Comparison of ENCODE assay signal across 7 mouse cellular contexts in the genomic region with DNA sequence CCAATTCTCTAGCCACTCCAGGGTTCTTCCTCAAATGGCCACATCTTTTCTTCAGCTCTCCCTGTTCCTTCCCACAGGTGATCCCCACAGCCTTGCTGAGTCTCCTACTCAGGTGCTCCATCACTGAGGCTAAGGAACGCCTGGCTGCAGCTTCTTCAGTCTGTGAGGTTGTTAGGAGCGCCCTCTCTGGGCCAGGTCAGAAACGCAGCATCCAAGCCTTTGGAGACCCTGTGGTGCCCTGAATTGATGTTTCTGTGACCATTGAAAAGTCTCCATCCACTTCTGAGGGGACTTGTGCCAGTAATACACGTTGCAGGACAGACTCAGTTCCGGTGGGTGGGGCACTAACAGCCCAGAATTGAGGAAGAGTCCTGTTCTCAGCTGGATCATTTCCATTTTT. TPM values are rescaled to one million over a fixed set of nuclear protein-coding genes. Genes with fewer than 3 reads are reported as not detected.
DNase-seq lines count a peak whose midpoint lies in the region; ATAC-seq and TF ChIP-seq lines count a peak whose summit lies in the region.

No protein-coding gene starts in this region.

- H3K4me1 ChIP-seq in kidney, postnatal 0 days (replicated peaks; ENCODE audit: insufficient read depth, low read length): no peaks in the 10 kb centered on the region
- no peaks in the 10 kb centered on the region; the same call in 1 of the 2 replicates for H3K4me1 ChIP-seq in kidney, embryonic 14.5 days (ENCODE audit: control insufficient read depth, insufficient read depth, low read length)
- H3K4me1 ChIP-seq in forebrain, embryonic 16.5 days (replicated peaks; ENCODE audit: control insufficient read depth, insufficient read depth, low read length): no peaks in the 10 kb centered on the region

- no peaks in the 10 kb centered on the region for H3K27me3 ChIP-seq in kidney, postnatal 0 days (ENCODE audit: insufficient read depth, low read length)
- no peaks in the 10 kb centered on the region for H3K27me3 ChIP-seq in kidney, embryonic 14.5 days (ENCODE audit: control insufficient read depth, insufficient read depth, low read length)
- H3K27me3 ChIP-seq in forebrain, embryonic 16.5 days (replicated peaks; ENCODE audit: control insufficient read depth, insufficient read depth, low read length): no peaks in the 10 kb centered on the region

- no peaks in the 10 kb centered on the region for H3K36me3 ChIP-seq in kidney, postnatal 0 days (ENCODE audit: insufficient read depth, low read length)
- H3K36me3 ChIP-seq in kidney, embryonic 14.5 days (ENCODE audit: control insufficient read depth, insufficient read depth, low read length): no peaks in the 10 kb centered on the region
- no peaks in the 10 kb centered on the region for H3K36me3 ChIP-seq in forebrain, embryonic 16.5 days (ENCODE audit: control insufficient read depth, insufficient read depth)

- H3K4me3 ChIP-seq in kidney, postnatal 0 days (replicated peaks; ENCODE audit: low read depth, low read length): no peak overlapping the region
- H3K4me3 ChIP-seq in kidney, embryonic 14.5 days (ENCODE audit: low read length): no peak overlapping the region
- no peak overlapping the region for H3K4me3 ChIP-seq in forebrain, embryonic 16.5 days (replicated peaks; ENCODE audit: low read length)

- H3K9ac ChIP-seq in kidney, postnatal 0 days (ENCODE audit: low read depth, low read length): no peak overlapping the region
- no peak overlapping the region for H3K9ac ChIP-seq in kidney, embryonic 14.5 days (ENCODE audit: low read depth, low read length)
- no peak overlapping the region for H3K9ac ChIP-seq in forebrain, embryonic 16.5 days (replicated peaks; ENCODE audit: low read depth, low read length)

- intact Hi-C loops in gastrocnemius, postnatal 36 days (cut with DNase I): loop anchor here (5.0 kb wide), 1 partner anchor 110 kb away; no protein-coding TSS in a partner anchor

- H3K27ac ChIP-seq in kidney, postnatal 0 days: no peak overlapping the region
- no peak overlapping the region for H3K27ac ChIP-seq in kidney, embryonic 14.5 days (ENCODE audit: low read depth, low read length)
- no peak overlapping the region for H3K27ac ChIP-seq in forebrain, embryonic 16.5 days (ENCODE audit: low read length)

- no peak for DNase-seq in kidney, postnatal 0 days (ENCODE audit: low spot score)
- DNase-seq in ES-CJ7 (ENCODE audit: low read depth, low spot score): peak; percentile 56
- DNase-seq in embryo, embryonic 10 days (ENCODE audit: low spot score): peak; percentile 31
- DNase-seq in retina, embryonic 14.5 days (ENCODE audit: low spot score): peak; percentile 45
- no peak for DNase-seq in gastrocnemius, postnatal 36 days

- peak; percentile 36 for TF ChIP-seq CTCF in kidney, postnatal 0 days (IDR thresholded peaks at IDR 0.05; ENCODE audit: low read depth)

- H3K9me3 ChIP-seq in kidney, postnatal 0 days (replicated peaks; ENCODE audit: low read length): no peaks in the 10 kb centered on the region
- no peaks in the 10 kb centered on the region for H3K9me3 ChIP-seq in kidney, embryonic 14.5 days (ENCODE audit: control insufficient read depth, low read length)
- H3K9me3 ChIP-seq in forebrain, embryonic 16.5 days (ENCODE audit: control insufficient read depth, low read length): no peaks in the 10 kb centered on the region

- ATAC-seq in kidney, postnatal 0 days (replicated peaks; ENCODE audit: low FRiP score, low read depth): no peak
- no peak for ATAC-seq in kidney, embryonic 14.5 days (ENCODE audit: low FRiP score, low TSS enrichment)
- ATAC-seq in forebrain, embryonic 16.5 days: no peak

- WGBS in kidney, postnatal 0 days: 19% methylated on average over 5 of the region's 5 CpGs
- 19% methylated on average over 5 of the region's 5 CpGs for WGBS in kidney, embryonic 14.5 days
- 18% methylated on average over 5 of the region's 5 CpGs for WGBS in forebrain, embryonic 16.5 days

- H3K4me2 ChIP-seq in kidney, postnatal 0 days (ENCODE audit: low read length): no peak overlapping the region
- H3K4me2 ChIP-seq in kidney, embryonic 14.5 days (replicated peaks; ENCODE audit: low read depth, low read length): no peak overlapping the region
- H3K4me2 ChIP-seq in forebrain, embryonic 16.5 days (ENCODE audit: low read length): no peak overlapping the region

RNA-seq across cellular contexts. Expression of a gene that starts 29.6 kb away (rescaled TPM):
- polyA plus RNA-seq in kidney, postnatal 0 days (2015; fragmentation: Nextera tagmentation; extraction: Ambion mirVana): 0.09 TPM in 1 of 2 replicates, not detected in the other
- 0.76 TPM in 1 of 2 replicates, not detected in the other for polyA plus RNA-seq in kidney, embryonic 14.5 days (2014; fragmentation: Nextera tagmentation; extraction: Ambion mirVana)
- not detected for total RNA-seq in gastrocnemius, postnatal 36 days (2021)
- polyA plus RNA-seq in forebrain, embryonic 16.5 days (2015; fragmentation: Nextera tagmentation; extraction: Ambion mirVana): 0.27 TPM in 1 of 2 replicates, not detected in the other

RNA-seq across cellular contexts. Expression of a gene that starts 31.0 kb away (rescaled TPM):
- 26.9 and 27.8 TPM in 2 replicates for polyA plus RNA-seq in kidney, postnatal 0 days (2015; fragmentation: Nextera tagmentation; extraction: Ambion mirVana)
- polyA plus RNA-seq in kidney, embryonic 14.5 days (2014; fragmentation: Nextera tagmentation; extraction: Ambion mirVana): 42.8 and 55.6 TPM in 2 replicates
- total RNA-seq in gastrocnemius, postnatal 36 days (2021): 1 to 10 TPM in 1 of 2 experiments, under 1 TPM in 1; 0.74 to 1.3 TPM
- 81.8 and 90.6 TPM in 2 replicates for polyA plus RNA-seq in forebrain, embryonic 16.5 days (2015; fragmentation: Nextera tagmentation; extraction: Ambion mirVana)

RNA-seq across cellular contexts. Expression of a gene that starts 35.9 kb away (rescaled TPM):
- 17.4 and 20.5 TPM in 2 replicates for polyA plus RNA-seq in kidney, postnatal 0 days (2015; fragmentation: Nextera tagmentation; extraction: Ambion mirVana)
- 26.3 and 31.9 TPM in 2 replicates for polyA plus RNA-seq in kidney, embryonic 14.5 days (2014; fragmentation: Nextera tagmentation; extraction: Ambion mirVana)
- 10 to 100 TPM; 20.3 to 26.3 TPM for total RNA-seq in gastrocnemius, postnatal 36 days (2021)
- 34.2 and 39.4 TPM in 2 replicates for polyA plus RNA-seq in forebrain, embryonic 16.5 days (2015; fragmentation: Nextera tagmentation; extraction: Ambion mirVana)

Comparison
In these comparisons a context has a peak if more than half of its experiments do, and no peak if none do; other contexts are left out.
1. DNase-seq: peak in ES-CJ7 (single experiment), embryo, embryonic 10 days (single experiment) and retina, embryonic 14.5 days (single experiment); none in kidney, postnatal 0 days (single experiment) and gastrocnemius, postnatal 36 days (0 of 2).